Mouse (Mus musculus) midbrain, embryonic 10.5 days (tissue): Measurements from ENCODE around the gene Lmo1. TPM values are rescaled to one million over a fixed set of nuclear protein-coding genes. Genes with fewer than 3 reads are reported as not detected.

ENCODE experiments used
- DNase-seq: peaks from one replicate; pipeline ENCODE4 v3.0.0-alpha.2; 2017; ENCODE audit warnings: low spot score
- H3K27ac ChIP-seq: fragments of 300-500 bp; sonication (generic); replicated peaks from 2 replicates; pipeline ENCODE4 v1.5.1; 2016; ENCODE audit warnings: mild to moderate bottlenecking
- H3K27me3 ChIP-seq: fragments of 300-500 bp; sonication (generic); 2 replicates; pipeline ENCODE4 v1.6.1; 2016; ENCODE audit warnings: low read depth, mild to moderate bottlenecking; ENCODE audit not compliant: poor library complexity, severe bottlenecking
- H3K36me3 ChIP-seq: fragments of 300-500 bp; sonication (generic); 2 replicates; pipeline ENCODE4 v1.6.1; 2016; ENCODE audit warnings: mild to moderate bottlenecking, moderate library complexity
- H3K4me1 ChIP-seq: fragments of 300-500 bp; sonication (generic); 2 replicates; pipeline ENCODE4 v1.6.1; 2016
- H3K4me3 ChIP-seq: fragments of 300-500 bp; sonication (generic); 2 replicates; pipeline ENCODE4 v1.5.1; 2016; ENCODE audit warnings: mild to moderate bottlenecking, moderate library complexity
- H3K9me3 ChIP-seq: fragments of 300-500 bp; sonication (generic); replicated peaks from 2 replicates; pipeline ENCODE4 v1.6.1; 2016; ENCODE audit warnings: mild to moderate bottlenecking
- WGBS: fragments of 180-500 bp; shearing (Covaris S2); methylation state at CpG from one replicate; pipeline ENCODE4 v1.1.7; 2016; 5-methylcytosine and 5-hydroxymethylcytosine counted together
- polyA plus RNA-seq: library from polyadenylated mRNA; unstranded; fragments of >200 nt; fragmentation: Nextera tagmentation; extraction: Ambion mirVana; gene quantifications from 2 replicates; pipeline ENCODE4 v1.2.1, GENCODE M21; 2016

Lmo1 gene
- polyA plus RNA-seq, 1 experiment from 2014 or later: 34.8 TPM

- DNase-seq: peak; percentile 92
- H3K36me3 ChIP-seq: no peaks in the 10 kb centered on the region
- H3K4me1 ChIP-seq: peaks cover 67% of the 10 kb centered on the region
- H3K27me3 ChIP-seq: peaks cover 57% of the 10 kb centered on the region
- WGBS: 11% methylated on average over 11 of the region's 11 CpGs
- H3K27ac ChIP-seq: peak overlapping the region; percentile 96
- H3K4me3 ChIP-seq: peak overlapping the region; percentile 36
- no peaks in the 10 kb centered on the region for H3K9me3 ChIP-seq
Measured at GRCm38 (mm10) chr7:109196399-109197082, 21.5 kb upstream of the Lmo1 start.

GRCm38 (mm10) chr7:109195982-109196381 lies 21.0 kb upstream of the Lmo1 start:
- peaks cover 54% of the 10 kb centered on the region for H3K27me3 ChIP-seq
- H3K4me3 ChIP-seq: peak overlapping the region; percentile 36
- DNase-seq: peak; percentile 41

GRCm38 (mm10) chr7:109194850-109195249 lies 19.8 kb upstream of the Lmo1 start:
- H3K4me1 ChIP-seq: peaks cover 84% of the 10 kb centered on the region
- H3K36me3 ChIP-seq: no peaks in the 10 kb centered on the region
- 71% methylated on average over 1 of the region's 1 CpGs for WGBS
- H3K4me3 ChIP-seq: no peak overlapping the region
- no peaks in the 10 kb centered on the region for H3K9me3 ChIP-seq
- peaks cover 59% of the 10 kb centered on the region for H3K27me3 ChIP-seq
- peak overlapping the region; percentile 96; the same call in 1 of the 2 replicates for H3K27ac ChIP-seq
- DNase-seq: no peak

More at GRCm38 (mm10) chr7:109195982-109196381, 21.0 kb upstream of the Lmo1 start:
- H3K9me3 ChIP-seq: no peaks in the 10 kb centered on the region
- peak overlapping the region; percentile 96 for H3K27ac ChIP-seq
- H3K36me3 ChIP-seq: no peaks in the 10 kb centered on the region
- 48% methylated on average over 6 of the region's 6 CpGs for WGBS
- peaks cover 73% of the 10 kb centered on the region for H3K4me1 ChIP-seq

GRCm38 (mm10) chr7:109187244-109188035 lies 12.4 kb upstream of the Lmo1 start:
- Histone ChIP-seq H3K27ac (peak overlapping the region; percentile 61), H3K9me3 (no peaks in the 10 kb centered on the region), H3K4me1 (peaks cover 62% of the 10 kb centered on the region), H3K36me3 (no peaks in the 10 kb centered on the region), H3K27me3 (peaks cover 55% of the 10 kb centered on the region), H3K4me3 (no peak overlapping the region)
- WGBS: 88% methylated on average over 6 of the region's 6 CpGs
- no peak for DNase-seq

- no peak for DNase-seq
- Histone ChIP-seq H3K4me1 (peaks cover 48% of the 10 kb centered on the region), H3K36me3 (no peaks in the 10 kb centered on the region), H3K27ac (peak overlapping the region; percentile 73), H3K9me3 (no peaks in the 10 kb centered on the region), H3K27me3 (peaks cover 55% of the 10 kb centered on the region), H3K4me3 (no peak overlapping the region)
- 90% methylated on average over 2 of the region's 2 CpGs for WGBS
Measured at GRCm38 (mm10) chr7:109185975-109186374, 11.0 kb upstream of the Lmo1 start.

GRCm38 (mm10) chr7:109185564-109185963 lies 10.6 kb upstream of the Lmo1 start:
- Histone ChIP-seq H3K27ac (peak overlapping the region; percentile 73), H3K27me3 (peaks cover 55% of the 10 kb centered on the region)
- no peak for DNase-seq

GRCm38 (mm10) chr7:109176688-109177087 lies 1.7 kb upstream of the Lmo1 start:
- no peak for DNase-seq
- Histone ChIP-seq H3K4me3 (no peak overlapping the region), H3K27me3 (peaks cover 79% of the 10 kb centered on the region), H3K4me1 (peaks cover 60% of the 10 kb centered on the region), H3K9me3 (no peaks in the 10 kb centered on the region), H3K36me3 (no peaks in the 10 kb centered on the region), H3K27ac (peak overlapping the region; percentile 94; the same call in 1 of the 2 replicates)
- WGBS: 59% methylated on average over 3 of the region's 3 CpGs

More at GRCm38 (mm10) chr7:109185564-109185963, 10.6 kb upstream of the Lmo1 start:
- Histone ChIP-seq H3K4me1 (peaks cover 44% of the 10 kb centered on the region), H3K9me3 (no peaks in the 10 kb centered on the region), H3K36me3 (no peaks in the 10 kb centered on the region), H3K4me3 (no peak overlapping the region)
- WGBS: 46% methylated on average over 5 of the region's 5 CpGs

GRCm38 (mm10) chr7:109175670-109176625 lies 941 bp upstream of the Lmo1 start:
- H3K9me3 ChIP-seq: no peaks in the 10 kb centered on the region
- 7% methylated on average over 13 of the region's 13 CpGs for whole genome bisulfite sequencing
- peak overlapping the region; percentile 94 for H3K27ac ChIP-seq
- H3K4me1 ChIP-seq: peaks cover 65% of the 10 kb centered on the region
- H3K36me3 ChIP-seq: no peaks in the 10 kb centered on the region
- H3K27me3 ChIP-seq: peaks cover 86% of the 10 kb centered on the region
- H3K4me3 ChIP-seq: peak overlapping the region; percentile 80
- no peak for DNase-seq

GRCm38 (mm10) chr7:109174337-109174948 lies 564 bp downstream of the Lmo1 start:
- H3K27me3 ChIP-seq: peaks cover 89% of the 10 kb centered on the region
- peak; percentile 69 for DNase-seq
- 5% methylated on average over 31 of the region's 31 CpGs for WGBS

GRCm38 (mm10) chr7:109171874-109172273 lies 3.1 kb downstream of the Lmo1 start:
- H3K9me3 ChIP-seq: 0 out of 2 replicates have a peak, but pooled peaks cover 4% of the 10 kb centered on the region
- peaks cover 91% of the 10 kb centered on the region for H3K4me1 ChIP-seq
- no peaks in the 10 kb centered on the region for H3K36me3 ChIP-seq
- peak overlapping the region; percentile 80; the same call in 1 of the 2 replicates for H3K4me3 ChIP-seq
- WGBS: 61% methylated on average over 3 of the region's 3 CpGs
- peaks cover 88% of the 10 kb centered on the region for H3K27me3 ChIP-seq
- no peak for DNase-seq
- H3K27ac ChIP-seq: peak overlapping the region; percentile 42; the same call in 1 of the 2 replicates

More at GRCm38 (mm10) chr7:109174337-109174948, 564 bp downstream of the Lmo1 start:
- Histone ChIP-seq H3K9me3 (no peaks in the 10 kb centered on the region), H3K27ac (peak overlapping the region; percentile 94), H3K36me3 (no peaks in the 10 kb centered on the region), H3K4me3 (peak overlapping the region; percentile 80), H3K4me1 (peaks cover 75% of the 10 kb centered on the region)

- peak; percentile 93 for DNase-seq
- Histone ChIP-seq H3K36me3 (no peaks in the 10 kb centered on the region), H3K27me3 (peaks cover 82% of the 10 kb centered on the region), H3K27ac (peak overlapping the region; percentile 94), H3K9me3 (0 out of 2 replicates have a peak, but pooled peaks cover 4% of the 10 kb centered on the region), H3K4me1 (peaks cover 91% of the 10 kb centered on the region), H3K4me3 (peak overlapping the region; percentile 86)
- under 1% methylated on average over 17 of the region's 17 CpGs for WGBS
Measured at GRCm38 (mm10) chr7:109170441-109170820, 4.6 kb downstream of the Lmo1 start.
